Mouse (Mus musculus): ENCODE measurements around the gene Exoc3l4. TPM values are rescaled to one million over a fixed set of nuclear protein-coding genes. Genes with fewer than 3 reads are reported as not detected.

The Exoc3l4 gene
- polyA plus RNA-seq, 1 experiment from 2014 or later = 8.0 TPM

GRCm38 (mm10) chr12:111455860-111456259 lies 39.0 kb downstream of the Exoc3l4 start:
- Histone ChIP-seq H3K4me3 (no peak overlapping the region), H3K4me1 (replicated peaks) (peaks cover 25% of the 10 kb centered on the region), H3K4me2 (no peak overlapping the region), H3K9me3 (replicated peaks) (no peaks in the 10 kb centered on the region), H3K9ac (no peak overlapping the region), H3K27me3 (peaks cover 74% of the 10 kb centered on the region), H3K27ac (no peak overlapping the region), H3K36me3 (no peaks in the 10 kb centered on the region)
- 49% methylated on average over 8 of the region's 8 CpGs for WGBS
- 0 out of 2 replicates have a peak, but pooled peaks have one; percentile 29 for ATAC-seq (replicated peaks; ENCODE audit: insufficient number of reproducible peaks, insufficient read depth, low FRiP score, low read depth)

DNA sequence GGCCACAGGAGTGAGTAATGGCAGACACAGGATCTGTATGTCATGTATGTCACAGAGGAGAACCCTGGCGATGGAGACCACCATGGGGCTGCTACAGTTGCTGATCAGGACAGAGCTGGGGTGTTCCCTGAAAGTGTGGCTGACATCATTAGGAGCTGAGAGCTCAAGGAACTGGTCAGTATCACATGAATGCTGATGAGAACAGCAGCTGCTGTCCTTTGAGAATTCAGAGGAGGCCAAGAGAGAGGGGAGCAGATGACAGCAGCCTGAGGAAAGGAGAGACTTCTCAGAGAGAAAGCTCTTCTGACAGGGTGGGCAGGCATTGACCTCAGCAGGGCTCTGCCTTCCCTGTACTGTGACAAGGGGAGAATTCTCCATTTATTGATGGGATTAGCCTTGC lies 40.9 kb downstream of the Exoc3l4 start:
- 79% methylated on average over 1 of the region's 1 CpGs for WGBS
- H3K27me3 ChIP-seq = peaks cover 56% of the 10 kb centered on the region
- no peak overlapping the region for H3K9ac ChIP-seq
- no peaks in the 10 kb centered on the region for H3K36me3 ChIP-seq
- no peak overlapping the region for H3K4me3 ChIP-seq
- no peak for ATAC-seq (replicated peaks; ENCODE audit: insufficient number of reproducible peaks, insufficient read depth, low FRiP score, low read depth)
- H3K4me1 ChIP-seq (replicated peaks) = peaks cover 32% of the 10 kb centered on the region
- no peaks in the 10 kb centered on the region for H3K9me3 ChIP-seq (replicated peaks)
- H3K4me2 ChIP-seq = no peak overlapping the region
- no peak overlapping the region for H3K27ac ChIP-seq

DNA sequence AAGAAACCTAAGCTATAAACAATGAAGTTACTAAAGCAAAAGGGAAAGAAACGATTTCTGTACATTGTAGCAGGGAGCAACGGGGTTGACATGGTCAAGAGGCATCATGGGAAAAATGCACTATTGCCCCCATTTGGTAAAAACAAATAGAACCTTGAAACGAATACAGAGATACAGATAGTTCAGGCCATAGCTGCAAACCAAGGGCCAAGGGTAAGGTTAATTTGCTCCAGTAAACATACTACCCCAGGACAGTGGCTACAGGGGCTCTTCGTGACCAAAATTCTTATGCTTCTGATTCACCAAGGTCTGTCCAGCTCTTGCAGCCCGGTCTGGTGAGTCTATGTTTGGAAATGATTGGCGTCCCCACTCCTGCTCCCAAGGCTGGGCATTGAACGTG lies 46.8 kb downstream of the Exoc3l4 start:
- H3K27ac ChIP-seq = no peak overlapping the region
- H3K9me3 ChIP-seq (replicated peaks) = no peaks in the 10 kb centered on the region
- WGBS = 77% methylated on average over 7 of the region's 7 CpGs
- H3K4me3 ChIP-seq = no peak overlapping the region
- no peak overlapping the region for H3K9ac ChIP-seq
- H3K4me2 ChIP-seq = no peak overlapping the region
- H3K36me3 ChIP-seq = no peaks in the 10 kb centered on the region
- no peak for ATAC-seq (replicated peaks; ENCODE audit: insufficient number of reproducible peaks, insufficient read depth, low FRiP score, low read depth)
- H3K27me3 ChIP-seq = peaks cover 12% of the 10 kb centered on the region
- H3K4me1 ChIP-seq (replicated peaks) = peaks cover 8% of the 10 kb centered on the region

DNA sequence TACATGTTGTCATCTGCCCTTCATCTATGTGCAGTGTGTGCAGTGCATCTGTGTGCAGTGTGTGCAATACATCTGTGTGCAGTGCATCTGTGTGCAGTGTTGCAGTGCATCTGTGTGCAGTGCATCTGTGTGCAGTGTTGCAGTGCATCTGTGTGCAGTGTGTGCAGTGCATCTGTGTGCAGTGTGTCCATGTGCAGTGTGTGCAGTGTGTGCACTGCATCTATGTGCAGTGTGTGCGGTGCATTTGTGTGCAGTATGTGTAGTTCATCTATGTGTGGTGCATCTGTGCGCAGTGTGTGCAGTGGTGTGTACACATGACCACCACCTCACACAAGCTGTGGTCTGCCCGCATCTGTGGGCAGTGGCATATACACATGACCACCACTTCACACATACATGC lies 49.6 kb downstream of the Exoc3l4 start:
- Histone ChIP-seq H3K36me3 (no peaks in the 10 kb centered on the region), H3K9me3 (replicated peaks) (no peaks in the 10 kb centered on the region), H3K4me3 (no peak overlapping the region), H3K4me2 (no peak overlapping the region), H3K4me1 (replicated peaks) (peaks cover 8% of the 10 kb centered on the region), H3K27ac (no peak overlapping the region), H3K27me3 (peaks cover 11% of the 10 kb centered on the region; the same call in 1 of the 2 replicates), H3K9ac (no peak overlapping the region)
- ATAC-seq (replicated peaks; ENCODE audit: insufficient number of reproducible peaks, insufficient read depth, low FRiP score, low read depth) = no peak
- WGBS = 96% methylated on average over 3 of the region's 3 CpGs

DNA sequence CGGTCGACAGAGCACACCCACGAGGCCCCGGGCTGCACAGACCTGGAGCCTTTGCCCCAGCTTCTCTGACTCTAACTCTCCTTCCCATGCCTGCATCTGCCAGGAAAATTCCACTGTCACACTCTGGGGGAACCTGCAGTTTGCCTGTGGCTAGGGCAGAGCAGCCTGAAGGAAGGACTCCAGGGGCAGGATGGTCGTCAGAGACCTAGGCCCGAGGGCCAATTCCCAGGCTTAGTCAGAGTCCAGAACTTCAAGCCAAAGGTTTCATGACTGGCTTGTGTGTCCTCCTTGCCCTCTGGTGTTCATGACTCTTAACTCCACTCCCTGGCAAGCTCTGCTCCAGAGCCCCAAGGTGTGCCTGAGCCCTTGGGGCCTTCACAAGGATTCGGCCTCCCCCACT lies 51.4 kb downstream of the Exoc3l4 start:
- ATAC-seq (replicated peaks; ENCODE audit: insufficient number of reproducible peaks, insufficient read depth, low FRiP score, low read depth) = no peak
- WGBS = 76% methylated on average over 7 of the region's 7 CpGs
- Histone ChIP-seq H3K27me3 (peaks cover 11% of the 10 kb centered on the region; the same call in 1 of the 2 replicates), H3K36me3 (no peaks in the 10 kb centered on the region), H3K27ac (no peak overlapping the region), H3K4me3 (no peak overlapping the region), H3K9me3 (replicated peaks) (no peaks in the 10 kb centered on the region), H3K4me2 (no peak overlapping the region), H3K9ac (no peak overlapping the region), H3K4me1 (replicated peaks) (0 out of 2 replicates have a peak, but pooled peaks cover 2% of the 10 kb centered on the region)

DNA sequence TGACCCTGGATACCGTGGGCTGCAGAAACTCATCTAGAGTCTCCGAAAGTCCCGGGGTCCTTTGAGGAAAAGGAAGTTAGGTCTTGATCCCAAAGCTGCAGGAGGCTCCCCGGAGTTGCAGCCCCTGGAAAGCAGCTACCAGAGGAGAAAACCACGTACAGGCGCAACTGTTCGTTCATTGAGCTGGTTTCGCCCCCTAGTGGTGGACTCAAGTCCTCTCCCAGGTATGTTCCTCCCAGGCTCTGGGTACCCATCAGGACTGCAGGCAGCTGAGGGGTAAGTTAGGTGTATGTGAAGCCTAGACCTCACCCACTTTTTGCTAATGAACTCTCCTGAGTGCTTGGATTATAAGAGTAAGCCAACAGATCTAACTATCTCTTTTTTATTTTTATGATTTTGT lies 52.7 kb downstream of the Exoc3l4 start:
- Histone ChIP-seq H3K4me2 (no peak overlapping the region), H3K36me3 (no peaks in the 10 kb centered on the region), H3K9ac (no peak overlapping the region), H3K27me3 (peaks cover 11% of the 10 kb centered on the region; the same call in 1 of the 2 replicates), H3K4me1 (replicated peaks) (0 out of 2 replicates have a peak, but pooled peaks cover 2% of the 10 kb centered on the region), H3K27ac (no peak overlapping the region), H3K4me3 (no peak overlapping the region), H3K9me3 (replicated peaks) (no peaks in the 10 kb centered on the region)
- 7% methylated on average over 8 of the region's 8 CpGs for WGBS
- ATAC-seq (replicated peaks; ENCODE audit: insufficient number of reproducible peaks, insufficient read depth, low FRiP score, low read depth) = no peak

GRCm38 (mm10) chr12:111471119-111471518 lies 54.3 kb downstream of the Exoc3l4 start:
- Histone ChIP-seq H3K9ac (no peak overlapping the region), H3K9me3 (replicated peaks) (no peaks in the 10 kb centered on the region), H3K4me1 (replicated peaks) (peaks cover 6% of the 10 kb centered on the region), H3K36me3 (no peaks in the 10 kb centered on the region), H3K27me3 (peaks cover 11% of the 10 kb centered on the region; the same call in 1 of the 2 replicates), H3K4me2 (no peak overlapping the region), H3K4me3 (no peak overlapping the region), H3K27ac (no peak overlapping the region)
- 67% methylated on average over 1 of the region's 1 CpGs for WGBS
- no peak for ATAC-seq (replicated peaks; ENCODE audit: insufficient number of reproducible peaks, insufficient read depth, low FRiP score, low read depth)

GRCm38 (mm10) chr12:111471721-111472120 lies 54.9 kb downstream of the Exoc3l4 start:
- no peaks in the 10 kb centered on the region for H3K36me3 ChIP-seq
- H3K27me3 ChIP-seq = peaks cover 11% of the 10 kb centered on the region; the same call in 1 of the 2 replicates
- no peak overlapping the region for H3K4me2 ChIP-seq
- H3K4me1 ChIP-seq (replicated peaks) = peaks cover 6% of the 10 kb centered on the region
- no peak overlapping the region for H3K27ac ChIP-seq
- 65% methylated on average over 3 of the region's 3 CpGs for WGBS
- no peak overlapping the region for H3K4me3 ChIP-seq
- no peak overlapping the region for H3K9ac ChIP-seq
- ATAC-seq (replicated peaks; ENCODE audit: insufficient number of reproducible peaks, insufficient read depth, low FRiP score, low read depth) = no peak
- H3K9me3 ChIP-seq (replicated peaks) = no peaks in the 10 kb centered on the region

GRCm38 (mm10) chr12:111472886-111473285 lies 56.1 kb downstream of the Exoc3l4 start:
- Histone ChIP-seq H3K4me3 (no peak overlapping the region), H3K4me1 (replicated peaks) (peaks cover 6% of the 10 kb centered on the region), H3K9ac (no peak overlapping the region), H3K27ac (no peak overlapping the region), H3K4me2 (no peak overlapping the region), H3K36me3 (no peaks in the 10 kb centered on the region), H3K27me3 (peaks cover 11% of the 10 kb centered on the region; the same call in 1 of the 2 replicates), H3K9me3 (replicated peaks) (no peaks in the 10 kb centered on the region)
- WGBS = 68% methylated on average over 5 of the region's 5 CpGs
- no peak for ATAC-seq (replicated peaks; ENCODE audit: insufficient number of reproducible peaks, insufficient read depth, low FRiP score, low read depth)

DNA sequence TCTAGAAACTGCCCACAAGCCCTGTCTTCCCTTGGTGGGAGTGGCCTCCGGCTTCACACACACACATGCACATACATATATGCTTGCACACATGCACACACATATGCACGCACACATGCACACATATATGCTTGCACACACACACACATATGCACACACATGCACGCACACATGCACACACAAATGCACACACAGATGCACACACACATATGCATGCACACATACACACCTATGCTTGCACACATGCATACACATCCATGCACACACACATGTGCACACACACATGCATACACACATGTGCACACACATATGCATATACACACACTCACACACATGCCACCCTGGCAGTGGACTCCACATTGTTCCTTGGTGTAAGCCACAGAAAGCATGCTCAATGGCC lies 57.6 kb downstream of the Exoc3l4 start:
- ATAC-seq (replicated peaks; ENCODE audit: insufficient number of reproducible peaks, insufficient read depth, low FRiP score, low read depth) = no peak
- WGBS = 89% methylated on average over 3 of the region's 3 CpGs
- H3K9ac ChIP-seq = no peak overlapping the region
- no peak overlapping the region for H3K27ac ChIP-seq
- H3K4me1 ChIP-seq (replicated peaks) = peaks cover 5% of the 10 kb centered on the region
- H3K27me3 ChIP-seq = 0 out of 2 replicates have a peak, but pooled peaks cover 7% of the 10 kb centered on the region
- no peak overlapping the region for H3K4me3 ChIP-seq
- H3K9me3 ChIP-seq (replicated peaks) = no peaks in the 10 kb centered on the region
- H3K36me3 ChIP-seq = no peaks in the 10 kb centered on the region
- no peak overlapping the region for H3K4me2 ChIP-seq

GRCm38 (mm10) chr12:111474893-111475643 lies 58.3 kb downstream of the Exoc3l4 start:
- Histone ChIP-seq H3K27ac (peak overlapping the region; percentile 35; the same call in 1 of the 2 replicates), H3K4me3 (no peak overlapping the region), H3K36me3 (no peaks in the 10 kb centered on the region), H3K9me3 (replicated peaks) (no peaks in the 10 kb centered on the region), H3K4me1 (replicated peaks) (peaks cover 4% of the 10 kb centered on the region), H3K4me2 (no peak overlapping the region), H3K27me3 (0 out of 2 replicates have a peak, but pooled peaks cover 3% of the 10 kb centered on the region), H3K9ac (no peak overlapping the region)
- ATAC-seq (replicated peaks; ENCODE audit: insufficient number of reproducible peaks, insufficient read depth, low FRiP score, low read depth) = 0 out of 2 replicates have a peak, but pooled peaks have one; percentile 47
- WGBS = 46% methylated on average over 8 of the region's 8 CpGs

DNA sequence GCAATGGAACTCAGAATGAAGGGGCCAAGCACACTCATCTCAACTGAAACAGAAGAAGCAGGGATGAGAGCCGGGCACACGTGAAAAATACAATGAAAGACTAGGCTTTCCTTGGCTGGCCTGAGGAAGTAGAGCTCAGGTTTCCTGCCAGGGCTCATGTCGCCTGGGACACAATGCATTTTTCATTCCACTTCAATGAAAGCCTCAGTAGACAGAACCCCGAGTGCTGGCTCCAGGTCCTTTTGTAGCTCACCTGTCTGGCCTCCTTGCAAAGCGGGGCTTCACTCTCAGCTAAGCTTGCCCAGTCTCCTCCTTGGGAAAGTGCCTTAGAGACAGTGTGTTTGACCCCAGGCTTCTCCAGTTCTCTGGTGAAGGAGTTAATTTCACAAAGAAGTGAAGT lies 62.1 kb downstream of the Exoc3l4 start:
- no peak overlapping the region for H3K4me3 ChIP-seq
- no peak overlapping the region for H3K9ac ChIP-seq
- ATAC-seq (replicated peaks; ENCODE audit: insufficient number of reproducible peaks, insufficient read depth, low FRiP score, low read depth) = no peak
- H3K9me3 ChIP-seq (replicated peaks) = no peaks in the 10 kb centered on the region
- peaks cover 4% of the 10 kb centered on the region for H3K4me1 ChIP-seq (replicated peaks)
- no peaks in the 10 kb centered on the region for H3K36me3 ChIP-seq
- 59% methylated on average over 5 of the region's 5 CpGs for WGBS
- H3K4me2 ChIP-seq = no peak overlapping the region
- no peak overlapping the region for H3K27ac ChIP-seq
- peaks cover 15% of the 10 kb centered on the region for H3K27me3 ChIP-seq
